Mouse (Mus musculus) WW6 (cell line): Measurements from ENCODE around the gene Vmn2r74.

Experiments used
- DNase-seq: peaks from one replicate; pipeline ENCODE4 v3.0.0-alpha.2; 2013; ENCODE audit warnings: low read depth, low spot score

Vmn2r74 gene

DNA sequence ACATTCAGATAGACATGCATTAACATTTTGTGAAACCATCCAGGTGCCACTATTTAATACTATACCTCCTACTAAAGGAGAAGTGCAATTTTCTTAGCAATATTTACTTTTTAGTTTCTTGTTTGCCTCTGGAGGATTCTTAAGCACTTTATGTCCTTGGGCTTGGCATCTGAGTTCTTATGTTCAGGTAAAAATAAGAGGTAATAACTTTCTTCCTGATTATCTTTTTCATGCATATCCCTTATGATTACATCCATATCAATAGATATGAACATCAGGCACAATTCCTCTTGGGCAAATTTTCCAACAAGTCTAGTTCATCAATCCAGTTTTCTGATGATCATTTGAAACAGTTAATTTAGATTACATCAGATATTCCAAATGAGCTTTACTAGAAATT is at the start of gene Vmn2r74:
Vmn2r74 (minus strand) TSS at position 101 of the 400 bp plus-strand sequence.
- no peak for DNase-seq

DNA sequence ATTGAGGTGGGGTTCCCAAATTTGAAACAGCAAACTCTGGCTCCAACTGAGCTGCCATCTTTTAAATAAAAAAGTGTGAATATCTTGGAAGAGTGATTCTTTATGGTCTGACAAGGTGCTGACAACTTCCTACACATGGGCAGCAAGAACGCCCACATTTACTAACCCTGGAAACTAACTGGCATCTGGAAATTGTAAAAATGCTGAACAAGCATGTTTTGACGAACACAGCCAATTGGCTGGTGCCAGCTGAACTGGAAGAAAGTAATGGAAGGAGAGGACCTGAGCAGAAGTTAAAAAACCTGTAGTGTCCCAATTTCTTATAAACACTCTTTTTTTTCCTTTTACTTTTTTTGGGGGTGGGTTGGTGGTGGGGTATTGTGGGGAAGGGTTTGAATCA is 46.1 kb upstream of the Vmn2r74 start:
- DNase-seq, result no peak
